Mouse (Mus musculus) kidney, postnatal 10 days (tissue): Measurements from ENCODE around the gene Cotl1.

Source experiments
- DNase-seq: peaks from one replicate; pipeline ENCODE4 v3.0.0; 2021; ENCODE audit warnings: mixed read lengths

The Cotl1 gene

GRCm38 (mm10) chr8:119816219-119816618 is 24.1 kb downstream of the Cotl1 start:
- DNase-seq: no peak

- peak; percentile 77 for DNase-seq
Observed at GRCm38 (mm10) chr8:119812650-119813431, 27.5 kb downstream of the Cotl1 start.

DNA sequence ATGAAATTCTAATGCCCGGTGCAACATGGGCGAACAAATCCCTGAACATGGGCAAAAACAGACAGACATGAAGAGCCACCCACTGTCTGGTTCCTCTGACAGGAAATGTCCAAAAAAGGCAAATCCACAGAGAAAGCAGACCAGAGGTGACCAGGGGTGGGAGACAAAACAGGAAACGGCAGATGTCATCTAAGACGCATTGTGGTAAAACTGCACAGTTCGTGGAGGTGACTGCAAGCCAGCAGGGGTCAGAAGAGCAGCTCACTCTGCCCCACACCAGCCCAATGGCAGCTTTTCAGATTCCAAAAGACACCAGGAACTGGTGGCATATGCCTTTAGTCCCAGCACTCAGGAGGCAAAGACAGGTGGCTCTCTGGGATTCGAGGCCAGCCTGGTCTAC is 28.4 kb downstream of the Cotl1 start:
- DNase-seq: no peak

- no peak for DNase-seq
Observed at GRCm38 (mm10) chr8:119810953-119811499, 29.3 kb downstream of the Cotl1 start.

GRCm38 (mm10) chr8:119810127-119810868 is 30.0 kb downstream of the Cotl1 start:
- DNase-seq: no peak

- no peak for DNase-seq
Observed at GRCm38 (mm10) chr8:119809620-119810019, 30.7 kb downstream of the Cotl1 start.

GRCm38 (mm10) chr8:119807687-119808086 is 32.7 kb downstream of the Cotl1 start:
- no peak for DNase-seq

- DNase-seq: peak; percentile 55
Observed at GRCm38 (mm10) chr8:119806422-119807263, 33.7 kb downstream of the Cotl1 start.

DNA sequence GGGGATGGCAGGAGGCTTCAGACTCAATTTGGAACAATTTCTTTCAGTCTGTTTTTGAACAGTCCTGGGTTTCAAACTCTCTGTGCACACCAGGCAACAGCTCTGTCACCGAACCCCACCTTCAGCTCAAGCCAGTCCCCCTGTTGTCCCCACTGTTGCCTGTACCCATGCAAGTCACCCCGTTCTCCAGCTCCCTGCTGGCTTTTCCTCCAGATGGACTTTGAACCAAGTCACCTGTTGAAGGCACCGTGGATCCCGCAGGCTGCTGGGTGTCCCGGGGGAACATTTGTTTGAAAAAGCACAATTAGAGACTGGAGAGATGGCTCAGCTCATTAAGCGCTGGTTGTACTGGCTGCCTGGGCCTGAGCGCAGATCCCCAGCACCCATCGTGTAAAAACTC is 35.1 kb downstream of the Cotl1 start:
- DNase-seq: no peak

DNA sequence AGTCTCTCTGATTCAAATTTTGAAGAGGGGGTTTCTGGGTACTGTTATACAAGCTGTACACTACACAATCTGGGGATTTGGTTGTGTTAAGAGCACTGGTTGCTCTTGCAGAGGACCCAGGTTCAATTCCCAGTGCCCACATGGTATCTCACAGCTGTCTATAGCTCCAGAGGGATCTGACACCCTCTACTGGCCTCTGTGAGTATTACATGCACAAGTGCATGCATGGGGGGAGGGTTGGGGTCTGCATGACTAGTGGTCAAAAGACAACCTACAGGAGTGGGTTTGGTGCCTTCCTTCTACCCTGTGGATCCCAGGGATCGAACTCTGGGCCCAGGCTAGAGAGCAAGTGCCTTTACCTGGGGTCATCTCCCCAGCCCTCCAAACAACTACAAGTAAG is 37.8 kb downstream of the Cotl1 start:
- no peak for DNase-seq

DNA sequence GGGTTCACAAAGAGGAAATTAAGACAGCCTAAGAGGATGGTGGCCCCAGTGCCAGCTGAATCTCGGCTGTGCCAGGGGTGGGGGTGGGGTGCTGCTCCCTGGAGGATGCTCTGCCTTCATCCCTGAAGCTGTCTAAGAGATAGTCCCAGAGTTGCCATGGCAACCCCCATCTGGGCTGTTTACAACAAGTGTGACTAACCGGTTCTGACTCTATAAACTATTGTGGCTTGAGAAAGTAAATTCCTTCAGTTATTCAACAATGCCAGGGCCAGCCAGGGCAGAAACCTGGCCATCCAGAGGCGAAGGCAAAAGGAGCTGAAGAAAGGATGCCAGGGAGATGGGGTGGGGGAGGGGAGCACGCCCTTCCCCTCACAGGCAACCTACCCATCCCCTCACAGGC is 39.2 kb downstream of the Cotl1 start:
- DNase-seq: no peak

- DNase-seq: no peak
Observed at GRCm38 (mm10) chr8:119798965-119799264, 41.4 kb downstream of the Cotl1 start.

DNA sequence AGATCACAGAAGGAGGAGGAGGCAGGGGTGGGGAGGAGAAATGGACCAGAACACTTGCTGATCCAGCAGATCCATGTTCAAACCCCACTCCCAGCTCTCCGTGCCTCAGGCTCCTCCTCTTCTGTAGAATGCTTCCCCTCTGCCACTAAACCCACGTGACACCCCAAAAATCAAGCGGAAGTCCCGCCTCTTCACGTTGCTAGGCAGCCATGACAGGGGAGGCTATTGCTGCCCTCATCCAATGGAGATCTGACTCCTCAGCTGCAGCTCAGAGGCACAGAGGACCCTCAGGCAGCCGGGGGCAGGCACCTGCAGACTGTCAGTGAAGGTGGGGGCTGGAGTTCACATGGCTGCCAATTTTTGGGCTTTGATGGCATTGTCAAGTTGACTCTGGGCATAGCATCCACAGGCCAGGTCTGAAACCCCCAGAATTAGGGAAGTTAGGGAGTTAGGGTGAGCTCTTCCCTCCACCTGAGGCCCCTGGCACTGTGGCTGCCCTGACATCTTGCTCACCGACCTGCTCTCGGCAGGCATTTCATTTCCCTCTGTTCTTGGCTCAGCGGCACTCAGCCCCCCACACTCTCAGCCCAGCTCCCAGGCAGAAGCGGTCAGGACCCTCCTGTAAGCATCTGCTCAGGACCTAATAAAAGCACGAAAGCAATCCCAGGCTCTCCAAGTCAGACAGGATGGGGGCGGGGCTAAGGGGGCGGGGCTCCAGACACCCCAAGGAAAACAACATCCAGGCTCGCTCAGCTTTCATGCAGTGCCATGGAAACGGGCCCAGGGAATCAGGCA is 42.0 kb downstream of the Cotl1 start:
- DNase-seq: peak; percentile 77

- no peak for DNase-seq
Observed at GRCm38 (mm10) chr8:119795651-119796050, 44.7 kb downstream of the Cotl1 start.

GRCm38 (mm10) chr8:119794689-119795088 is 45.7 kb downstream of the Cotl1 start:
- DNase-seq: no peak

- peak; percentile 76 for DNase-seq
Observed at GRCm38 (mm10) chr8:119791804-119792704, 48.3 kb downstream of the Cotl1 start.

DNA sequence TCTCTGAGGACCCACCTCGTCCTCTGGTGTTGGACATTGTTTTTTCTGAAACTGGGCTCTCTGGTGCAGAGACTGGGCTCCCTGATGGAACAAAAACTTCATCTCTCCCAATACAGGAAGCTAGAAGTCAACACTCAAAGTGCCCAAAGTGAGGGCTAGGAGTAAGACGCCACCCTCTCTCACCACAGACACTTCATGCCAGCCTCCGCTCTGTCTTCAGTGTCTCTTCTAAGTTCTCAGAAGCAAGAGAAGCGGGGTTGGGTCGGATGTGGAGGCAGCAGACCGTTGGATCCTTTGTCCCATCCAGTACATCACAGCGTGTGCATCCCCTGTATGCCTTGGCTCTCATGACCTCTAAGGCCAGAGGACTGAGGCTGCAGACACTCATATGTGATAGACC is 50.8 kb downstream of the Cotl1 start:
- DNase-seq: no peak

- no peak for DNase-seq
Observed at GRCm38 (mm10) chr8:119788607-119789381, 51.5 kb downstream of the Cotl1 start.

DNA sequence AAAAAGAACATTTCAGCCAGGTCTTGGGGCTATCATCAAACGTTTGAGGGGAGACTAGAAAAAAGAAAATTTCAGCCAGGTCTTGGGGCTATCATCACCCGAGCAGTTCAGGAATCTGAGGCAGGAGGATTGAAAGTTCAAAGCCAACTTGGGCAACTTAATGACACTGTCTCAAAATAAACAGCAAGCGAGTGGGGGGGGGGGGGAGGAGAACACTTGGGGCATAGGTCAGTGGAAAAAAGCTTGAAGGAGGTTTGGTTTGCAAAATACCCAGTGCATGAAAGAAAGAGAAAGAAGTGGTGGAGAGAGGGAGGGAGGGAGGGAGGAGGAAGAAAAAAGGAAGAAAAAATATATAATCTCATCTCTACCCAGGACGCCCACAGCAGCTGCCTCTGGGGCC is 53.0 kb downstream of the Cotl1 start:
- DNase-seq: no peak

DNA sequence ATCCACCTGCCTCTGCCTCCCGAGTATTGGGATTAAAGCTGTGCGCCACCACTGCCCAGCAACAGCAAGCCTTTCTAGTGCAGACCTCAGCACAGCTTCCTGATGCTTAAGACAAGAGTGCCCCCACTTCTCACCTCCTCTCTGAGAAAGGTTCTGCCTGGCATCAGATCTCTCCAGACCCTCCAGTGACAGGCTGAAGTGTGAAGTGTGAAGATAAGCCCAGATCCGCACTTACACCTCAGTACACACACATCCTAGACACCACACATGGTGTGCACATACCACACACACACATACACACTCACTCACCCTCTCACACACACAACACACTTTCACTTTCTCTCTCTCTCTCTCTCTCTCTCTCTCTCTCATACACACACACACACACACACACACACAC is 53.5 kb downstream of the Cotl1 start:
- DNase-seq: no peak
